Mouse (Mus musculus): Measurements from ENCODE around the gene Tet3. TPM values are rescaled to one million over a fixed set of nuclear protein-coding genes. Genes with fewer than 3 reads are reported as not detected.
A peak's percentile ranks its signal among the peaks of the same experiment; 100 is the strongest.

The Tet3 gene
- polyA plus RNA-seq, 1 experiment = 0.77 TPM

DNA sequence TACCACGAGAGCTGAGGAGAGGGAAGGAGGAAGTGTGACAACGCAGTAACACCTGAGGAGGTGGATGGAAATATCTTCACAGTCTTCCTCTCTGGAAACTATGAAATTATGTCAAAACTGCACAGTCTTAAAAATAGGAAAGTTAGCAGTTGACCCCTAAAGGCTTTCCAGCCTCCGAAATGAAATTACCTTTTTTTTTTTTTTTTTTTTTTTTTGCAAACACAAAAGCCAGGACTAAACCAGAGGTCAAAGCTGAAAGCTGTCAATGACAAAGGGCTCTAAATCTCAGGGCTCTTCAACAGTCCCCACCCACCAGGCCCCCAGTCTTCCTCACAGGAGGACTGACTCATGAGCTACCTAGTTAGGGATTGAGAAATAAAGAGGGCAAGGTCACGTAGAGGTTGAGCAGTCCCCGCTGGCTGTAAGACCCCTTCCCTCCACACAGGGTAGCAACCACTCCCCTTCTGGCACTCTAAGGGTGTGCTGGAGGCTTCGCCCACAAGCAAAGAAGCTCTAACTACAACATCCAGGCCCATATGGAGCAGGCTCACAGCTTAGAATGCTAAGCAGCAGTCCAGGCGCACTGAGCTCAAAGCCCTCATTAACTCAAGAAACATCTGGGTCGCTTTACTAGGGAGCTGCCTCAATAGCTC lies 35.4 kb downstream of the Tet3 start:
- no peak overlapping the region for H3K4me3 ChIP-seq (replicated peaks)
- TF ChIP-seq TAL1 (IDR thresholded peaks at IDR 0.05; ENCODE audit: low read length) (no peak), GATA1 (IDR thresholded peaks at IDR 0.05; ENCODE audit: low read length) (no peak)
- peaks cover 64% of the 10 kb centered on the region for H3K36me3 ChIP-seq (ENCODE audit: control insufficient read depth)
- peaks cover 9% of the 10 kb centered on the region for H3K4me1 ChIP-seq (ENCODE audit: control insufficient read depth)
- no peaks in the 10 kb centered on the region for H3K27me3 ChIP-seq (ENCODE audit: control insufficient read depth)
- H3K9me3 ChIP-seq (ENCODE audit: control insufficient read depth, low read length) = no peaks in the 10 kb centered on the region

DNA sequence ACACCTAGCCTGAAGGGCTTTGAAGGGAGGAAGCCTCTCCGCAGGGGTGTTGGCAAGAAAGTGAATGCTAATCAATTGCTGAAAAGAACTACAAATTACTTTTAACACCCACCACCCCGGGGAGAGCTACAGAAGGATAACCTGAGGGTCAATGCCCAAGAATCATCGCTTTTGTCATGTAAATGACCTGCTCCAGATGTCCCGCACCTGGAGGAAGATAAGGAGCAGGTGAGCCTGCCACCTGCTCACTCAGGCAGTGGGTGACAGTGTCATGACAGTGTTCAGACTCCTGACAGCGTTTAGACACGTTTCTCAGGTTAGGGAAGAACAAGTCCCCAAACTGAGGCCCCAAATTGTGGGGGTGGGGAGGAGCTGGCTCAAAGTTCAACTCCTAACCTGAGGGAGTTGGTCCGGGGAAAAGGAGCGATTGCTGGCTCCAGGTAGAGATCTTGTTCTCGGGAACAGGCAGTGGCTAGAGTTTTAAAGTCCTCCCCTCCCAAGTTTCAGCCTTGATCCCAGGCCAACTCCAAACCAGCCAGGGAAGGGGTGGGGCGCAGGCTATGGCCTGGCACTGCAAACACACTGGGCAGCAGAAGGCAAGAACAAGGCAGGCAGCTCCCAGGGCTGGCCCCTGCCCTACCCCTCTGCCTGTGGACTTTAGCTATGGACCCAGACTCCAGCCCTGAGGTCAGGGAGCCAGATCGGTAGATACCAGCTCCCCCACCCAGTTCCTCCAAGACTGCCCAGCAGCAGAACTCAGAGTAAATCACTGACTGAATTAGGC lies 36.8 kb downstream of the Tet3 start:
- Histone ChIP-seq H3K9me3 (ENCODE audit: control insufficient read depth, low read length) (no peaks in the 10 kb centered on the region), H3K36me3 (ENCODE audit: control insufficient read depth) (peaks cover 49% of the 10 kb centered on the region), H3K4me1 (ENCODE audit: control insufficient read depth) (peaks cover 8% of the 10 kb centered on the region), H3K4me3 (replicated peaks) (no peak overlapping the region), H3K27me3 (ENCODE audit: control insufficient read depth) (no peaks in the 10 kb centered on the region)
- TF ChIP-seq TAL1 (IDR thresholded peaks at IDR 0.05; ENCODE audit: low read length) (no peak), GATA1 (IDR thresholded peaks at IDR 0.05; ENCODE audit: low read length) (no peak)

DNA sequence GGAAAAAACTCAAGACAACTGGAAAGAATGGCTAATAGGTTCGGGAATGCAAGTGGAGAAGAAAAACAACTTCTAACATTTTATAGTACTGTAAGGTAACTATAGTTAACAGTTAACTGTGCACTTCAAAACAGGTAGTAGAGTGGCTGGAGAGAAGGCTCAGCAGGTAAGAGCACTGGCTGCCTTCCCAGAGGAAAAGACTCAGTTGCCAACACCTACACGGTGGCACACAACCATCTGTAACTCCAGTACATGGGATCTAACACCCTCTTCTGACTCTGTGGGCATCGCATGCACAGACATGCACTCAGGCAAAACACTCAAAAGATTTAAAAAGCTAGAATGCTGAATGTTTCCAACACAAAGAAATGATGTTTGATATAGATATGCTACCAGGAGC lies 39.4 kb downstream of the Tet3 start:
- Histone ChIP-seq H3K4me1 (ENCODE audit: control insufficient read depth) (peaks cover 8% of the 10 kb centered on the region), H3K4me3 (replicated peaks) (no peak overlapping the region), H3K9me3 (ENCODE audit: control insufficient read depth, low read length) (no peaks in the 10 kb centered on the region), H3K36me3 (ENCODE audit: control insufficient read depth) (peaks cover 37% of the 10 kb centered on the region), H3K27me3 (ENCODE audit: control insufficient read depth) (no peaks in the 10 kb centered on the region)
- no peak for TF ChIP-seq TAL1 (IDR thresholded peaks at IDR 0.05; ENCODE audit: low read length)
- TF ChIP-seq GATA1 (IDR thresholded peaks at IDR 0.05; ENCODE audit: low read length) = no peak

DNA sequence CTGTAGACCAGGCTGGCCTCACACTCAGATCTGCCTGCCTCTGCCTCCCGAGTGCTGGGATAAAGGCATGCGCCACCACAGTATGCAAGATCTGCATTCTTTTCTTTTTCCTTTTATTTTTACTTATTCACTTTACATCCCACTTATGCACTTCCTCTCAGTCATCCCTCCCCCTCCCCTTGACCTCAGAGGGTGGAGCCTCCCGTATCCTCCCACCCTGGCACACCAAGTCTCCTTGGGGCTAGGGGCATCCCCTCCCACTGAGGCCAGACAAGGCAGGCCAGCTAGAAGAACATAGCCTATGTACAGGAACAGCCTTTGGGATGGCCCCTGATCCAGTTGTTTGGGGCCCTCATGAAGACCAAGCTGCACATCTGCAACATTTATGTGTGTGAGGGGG lies 41.4 kb downstream of the Tet3 start:
- H3K4me3 ChIP-seq (replicated peaks) = no peak overlapping the region
- H3K36me3 ChIP-seq (ENCODE audit: control insufficient read depth) = peaks cover 36% of the 10 kb centered on the region
- TF ChIP-seq GATA1 (IDR thresholded peaks at IDR 0.05; ENCODE audit: low read length) = no peak
- H3K27me3 ChIP-seq (ENCODE audit: control insufficient read depth) = no peaks in the 10 kb centered on the region
- no peaks in the 10 kb centered on the region for H3K9me3 ChIP-seq (ENCODE audit: control insufficient read depth, low read length)
- H3K4me1 ChIP-seq (ENCODE audit: control insufficient read depth) = peaks cover 15% of the 10 kb centered on the region

DNA sequence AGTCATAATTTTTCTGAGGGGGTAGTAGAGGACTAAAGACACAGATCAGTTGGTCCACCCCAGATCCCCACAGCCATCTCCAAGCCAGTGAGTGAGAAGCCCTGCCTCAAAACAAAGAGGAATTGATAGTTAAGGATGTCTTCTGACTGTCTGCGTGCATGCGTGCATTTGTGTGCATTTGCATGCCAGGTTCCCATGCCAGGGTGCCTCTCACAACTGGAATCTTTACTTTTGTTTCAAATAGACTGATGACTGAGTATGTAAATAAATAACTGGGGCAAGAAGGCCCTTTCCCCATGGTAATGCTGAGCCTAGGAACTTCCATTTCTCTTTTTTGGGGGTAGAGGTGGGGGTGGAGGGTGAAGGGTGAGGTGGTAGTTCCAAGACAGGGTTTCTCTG lies 41.8 kb downstream of the Tet3 start:
- Histone ChIP-seq H3K36me3 (ENCODE audit: control insufficient read depth) (peaks cover 33% of the 10 kb centered on the region), H3K27me3 (ENCODE audit: control insufficient read depth) (no peaks in the 10 kb centered on the region), H3K4me3 (replicated peaks) (no peak overlapping the region), H3K9me3 (ENCODE audit: control insufficient read depth, low read length) (no peaks in the 10 kb centered on the region), H3K4me1 (ENCODE audit: control insufficient read depth) (peaks cover 17% of the 10 kb centered on the region)
- TF ChIP-seq TAL1 (IDR thresholded peaks at IDR 0.05; ENCODE audit: low read length) (no peak), GATA1 (IDR thresholded peaks at IDR 0.05; ENCODE audit: low read length) (no peak)

DNA sequence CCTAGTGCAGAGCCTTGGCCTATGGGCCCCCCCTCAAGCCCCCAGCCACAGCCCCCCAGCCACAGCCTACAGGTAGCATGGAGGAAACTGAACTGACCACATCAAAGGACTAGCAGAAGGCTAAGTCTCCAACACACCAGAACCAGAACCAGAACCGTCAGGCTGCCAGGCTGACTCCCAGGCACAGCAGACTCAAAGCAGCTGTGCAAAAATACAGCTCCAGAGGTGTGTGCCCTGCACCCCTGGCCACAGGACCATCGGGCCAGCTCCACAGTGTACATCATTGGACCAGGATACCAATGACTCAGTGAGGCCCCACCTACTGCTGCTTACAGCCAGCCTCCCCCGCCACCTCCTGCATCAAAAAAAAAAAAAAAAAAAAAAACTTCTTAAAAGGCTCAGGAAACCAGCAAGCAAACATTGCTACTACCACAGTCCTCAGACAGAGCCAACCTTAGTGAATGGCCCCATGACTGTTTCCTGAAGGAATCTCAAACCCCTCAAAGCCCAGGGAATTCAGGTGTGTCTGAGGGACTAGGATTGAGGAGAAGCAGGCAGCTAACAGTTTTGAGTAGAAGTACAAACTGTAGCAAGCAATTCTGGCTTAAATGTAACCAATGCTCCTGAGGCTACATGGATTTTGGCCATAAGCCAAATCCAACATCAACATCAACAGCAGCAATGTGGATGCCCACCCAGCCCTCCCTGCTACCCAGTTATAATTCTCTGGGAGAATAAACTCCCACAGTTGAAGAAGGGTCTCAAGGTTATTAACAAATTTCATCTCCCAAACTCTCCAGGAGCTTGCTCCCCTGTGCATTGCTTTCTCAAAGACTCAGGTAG lies 42.4 kb downstream of the Tet3 start:
- Histone ChIP-seq H3K36me3 (ENCODE audit: control insufficient read depth) (peaks cover 28% of the 10 kb centered on the region), H3K27me3 (ENCODE audit: control insufficient read depth) (no peaks in the 10 kb centered on the region), H3K9me3 (ENCODE audit: control insufficient read depth, low read length) (no peaks in the 10 kb centered on the region), H3K4me3 (replicated peaks) (no peak overlapping the region), H3K4me1 (ENCODE audit: control insufficient read depth) (peaks cover 21% of the 10 kb centered on the region)
- TF ChIP-seq GATA1 (IDR thresholded peaks at IDR 0.05; ENCODE audit: low read length) = no peak
- peak; percentile 34; the same call in 1 of the 3 replicates for TF ChIP-seq TAL1 (IDR thresholded peaks at IDR 0.05; ENCODE audit: low read length)

DNA sequence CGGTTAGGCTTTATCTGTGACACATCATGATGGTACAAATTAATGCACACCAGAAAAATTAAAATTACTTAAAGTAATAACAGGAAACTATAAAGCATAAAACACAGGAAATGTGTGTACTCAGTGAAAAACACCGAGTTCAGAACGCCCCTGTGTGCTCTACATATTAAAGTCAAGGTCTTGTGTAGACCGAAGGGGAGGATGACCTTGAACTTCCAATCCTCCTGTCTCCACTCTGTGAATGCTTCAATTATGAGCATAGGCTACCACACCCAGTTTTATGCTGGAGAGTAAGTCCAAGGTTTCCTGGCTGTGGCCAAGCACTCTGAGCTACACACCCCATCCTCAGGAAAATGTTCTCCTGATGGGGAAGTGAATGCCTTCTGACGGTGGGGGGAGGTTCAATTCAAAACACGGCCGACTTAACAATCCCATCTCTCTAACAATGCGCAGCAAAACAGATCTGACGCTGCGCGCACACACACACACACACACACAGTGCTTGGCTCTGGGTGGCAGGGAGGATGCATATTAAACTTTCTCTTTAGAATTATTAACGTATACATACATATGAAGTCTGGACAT lies 43.4 kb downstream of the Tet3 start:
- no peaks in the 10 kb centered on the region for H3K9me3 ChIP-seq (ENCODE audit: control insufficient read depth, low read length)
- TF ChIP-seq TAL1 (IDR thresholded peaks at IDR 0.05; ENCODE audit: low read length) = no peak
- TF ChIP-seq GATA1 (IDR thresholded peaks at IDR 0.05; ENCODE audit: low read length) = no peak

DNA sequence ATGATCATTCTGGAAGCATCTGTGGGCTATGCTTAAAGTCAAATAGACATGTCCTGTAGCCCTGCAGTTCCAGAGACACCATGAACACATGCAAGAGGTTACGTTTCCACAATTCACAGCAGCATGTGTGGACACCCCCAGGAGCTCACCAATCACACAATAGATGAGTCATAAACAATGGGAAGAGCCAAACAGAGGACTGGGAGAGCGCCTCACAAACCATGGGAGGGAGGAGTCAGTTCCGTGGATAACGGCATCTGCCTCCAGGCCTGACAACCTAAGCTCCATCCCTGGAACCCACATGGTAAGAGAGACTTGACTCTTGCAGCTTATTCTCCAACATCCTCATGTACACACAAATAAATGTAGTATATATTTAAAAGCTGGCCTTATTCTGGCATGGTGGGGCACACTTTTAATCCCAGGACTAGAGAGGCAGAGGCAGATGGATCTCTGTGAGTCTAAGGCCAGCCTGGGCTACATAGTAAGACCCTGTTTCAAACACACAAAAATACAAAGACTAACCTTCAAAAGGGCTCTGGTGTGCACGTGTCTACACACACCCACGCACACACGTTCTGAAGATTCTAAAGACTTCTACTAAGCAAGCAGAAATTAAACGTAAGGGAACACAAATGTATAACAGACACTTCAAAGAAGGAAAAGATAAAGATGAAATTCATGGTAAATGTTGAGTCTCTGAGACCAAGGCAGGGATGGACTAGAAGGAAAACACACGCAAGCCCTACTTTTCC lies 44.1 kb downstream of the Tet3 start:
- Histone ChIP-seq H3K36me3 (ENCODE audit: control insufficient read depth) (peaks cover 16% of the 10 kb centered on the region), H3K9me3 (ENCODE audit: control insufficient read depth, low read length) (no peaks in the 10 kb centered on the region), H3K4me3 (replicated peaks) (no peak overlapping the region), H3K4me1 (ENCODE audit: control insufficient read depth) (peaks cover 32% of the 10 kb centered on the region), H3K27me3 (ENCODE audit: control insufficient read depth) (no peaks in the 10 kb centered on the region)
- TF ChIP-seq TAL1 (IDR thresholded peaks at IDR 0.05; ENCODE audit: low read length) (no peak), GATA1 (IDR thresholded peaks at IDR 0.05; ENCODE audit: low read length) (no peak)

More for the DNA sequence above, 43.4 kb downstream of the Tet3 start:
- Histone ChIP-seq H3K4me3 (replicated peaks) (no peak overlapping the region), H3K4me1 (ENCODE audit: control insufficient read depth) (peaks cover 27% of the 10 kb centered on the region), H3K36me3 (ENCODE audit: control insufficient read depth) (peaks cover 18% of the 10 kb centered on the region), H3K27me3 (ENCODE audit: control insufficient read depth) (no peaks in the 10 kb centered on the region)
